Mouse (Mus musculus): Measurements from ENCODE around the gene Nlk. TPM values are rescaled to one million over a fixed set of nuclear protein-coding genes. Genes with fewer than 3 reads are reported as not detected.
"Not testable (repeated sequence)": the region's sequence is repeated elsewhere in the genome, so short reads cannot be mapped to it uniquely, and the experiment has no call there.

The Nlk gene
- total and polyA plus RNA-seq, 3 experiments = 14.8 to 22.4 (median 20.4) TPM

DNA sequence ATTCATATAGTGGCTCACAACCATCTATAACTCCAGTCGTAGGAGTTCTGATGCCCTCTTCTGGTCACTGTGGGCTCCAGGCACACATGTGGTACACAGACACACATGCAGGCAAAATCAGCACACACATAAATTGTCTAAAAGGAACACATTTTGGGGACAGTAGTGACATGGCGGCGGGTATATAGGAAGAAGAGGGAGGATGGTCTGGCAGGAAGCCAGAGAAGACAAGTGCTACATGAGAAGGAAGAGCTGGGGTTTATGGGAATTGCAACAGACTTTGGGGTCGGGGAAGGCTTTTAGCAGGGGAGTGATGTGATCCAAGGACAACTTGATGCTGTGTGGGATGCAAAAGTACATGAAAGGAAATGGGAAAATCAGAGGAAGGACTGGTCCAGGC, 162.7 kb downstream of the Nlk start:
- Histone ChIP-seq H3K4me1 (ENCODE audit: control insufficient read depth in 1 of 2, insufficient read depth in 2 of 2) (peaks cover 17 to 42% of the 10 kb centered on the region in 2 experiments), H3K4me2 (ENCODE audit: insufficient read depth, low read depth, poor library complexity, severe bottlenecking) (peak overlapping the region; percentile 96), H3K27me3 (replicated peaks) (no peaks in the 10 kb centered on the region), H3K4me3 (replicated peaks in 1 of 3; ENCODE audit: low read depth in 2 of 3, low read length in 2 of 3, poor library complexity in 1 of 3) (peak overlapping the region; percentile 70 to 79 (median 72)), H3K27ac (ENCODE audit: insufficient read depth, low read depth) (no peak overlapping the region), H3K36me3 (replicated peaks in 1 of 2; ENCODE audit: control insufficient read depth in 1 of 2, insufficient read depth in 1 of 2, low read length in 1 of 2) (peaks cover 25 to 51% of the 10 kb centered on the region in 2 experiments), H3K9ac (ENCODE audit: insufficient read depth, low read depth) (peak overlapping the region; percentile 64), H3K9me3 (replicated peaks; ENCODE audit: low read length) (no peaks in the 10 kb centered on the region), H3K79me2 (replicated peaks; ENCODE audit: control insufficient read depth, extremely low read depth, insufficient read depth, poor library complexity, severe bottlenecking) (peaks cover 82% of the 10 kb centered on the region)
- dilution Hi-C loops (cut with MboI; ENCODE audit: extremely low pct_ligation_motif_present, extremely low pct_unique_long_range_greater_than_20kb, low sequenced_read_pairs) (no loop called here), in situ Hi-C loops (cut with MboI; ENCODE audit: low pct_ligation_motif_present, low pct_unique_long_range_greater_than_20kb, low sequenced_read_pairs) (no loop called here)
- DNase-seq (ENCODE audit: extremely low read depth) = no peak
- TF ChIP-seq MYC (IDR thresholded peaks at IDR 0.05; ENCODE audit: low read depth, low read length) (0 out of 2 replicates have a peak, but pooled peaks have one; percentile 29), CTCF (conservative IDR thresholded peaks at IDR 0.05 in 1 of 2, IDR thresholded peaks at IDR 0.05 in 1 of 2; ENCODE audit: low read depth in 2 of 2, low read length in 2 of 2) (peak in 1 of 2 experiments; percentile 43; a peak in 2 of 4 replicates), MXI1 (IDR thresholded peaks at IDR 0.05; ENCODE audit: low read depth, low read length) (0 out of 2 replicates have a peak, but pooled peaks have one; percentile 44), MAZ (IDR thresholded peaks at IDR 0.05; ENCODE audit: low read depth, low read length) (no peak)

DNA sequence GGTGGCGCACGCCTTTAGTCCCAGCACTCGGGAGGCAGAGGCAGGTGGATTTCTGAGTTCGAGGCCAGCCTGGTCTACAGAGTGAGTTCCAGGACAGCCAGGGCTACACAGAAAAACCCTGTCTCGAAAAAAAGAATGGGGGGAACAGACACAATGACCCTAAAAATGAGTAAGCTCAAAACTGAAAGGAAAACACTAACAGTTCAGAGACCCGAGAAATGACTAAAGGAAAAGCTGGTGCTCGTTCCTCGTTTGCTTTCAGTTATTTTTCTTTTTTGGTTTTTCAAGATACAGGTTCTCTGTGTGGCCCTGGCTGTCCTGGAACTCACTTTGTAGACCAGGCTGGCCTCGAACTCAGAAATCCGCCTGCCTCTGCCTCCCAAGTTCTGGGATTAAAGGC, 165.7 kb downstream of the Nlk start:
- peak; percentile 62; the same call in 1 of the 2 replicates for TF ChIP-seq RCOR1 (conservative IDR thresholded peaks at IDR 0.05; ENCODE audit: low read depth, low read length)
- peak; percentile 69 for TF ChIP-seq EP300 (IDR thresholded peaks at IDR 0.05; ENCODE audit: low read length)
- TF ChIP-seq JUN (IDR thresholded peaks at IDR 0.05; ENCODE audit: insufficient read depth, low read depth, low read length) = peak; percentile 59; the same call in 1 of the 2 replicates
- TF ChIP-seq JUND (conservative IDR thresholded peaks at IDR 0.05; ENCODE audit: low read depth, low read length) = peak; percentile 61
- TF ChIP-seq ZNF384 (IDR thresholded peaks at IDR 0.05; ENCODE audit: low read depth, low read length) = peak; percentile 28; the same call in 1 of the 2 replicates
- TF ChIP-seq IRF4 (IDR thresholded peaks at IDR 0.05; ENCODE audit: low read depth, low read length) = peak; percentile 72
- TF ChIP-seq SIN3A (IDR thresholded peaks at IDR 0.05; ENCODE audit: low read length) = peak; percentile 37; the same call in 1 of the 2 replicates
- Histone ChIP-seq H3K4me2 (ENCODE audit: insufficient read depth, low read depth, poor library complexity, severe bottlenecking) (peak overlapping the region; percentile 11; the same call in 1 of the 2 replicates), H3K4me1 (ENCODE audit: control insufficient read depth in 1 of 2, insufficient read depth in 2 of 2) (peaks cover 11 to 32% of the 10 kb centered on the region in 2 experiments), H3K79me2 (replicated peaks; ENCODE audit: control insufficient read depth, extremely low read depth, insufficient read depth, poor library complexity, severe bottlenecking) (peaks cover 57% of the 10 kb centered on the region), H3K36me3 (replicated peaks in 1 of 2; ENCODE audit: control insufficient read depth in 1 of 2, insufficient read depth in 1 of 2, low read length in 1 of 2) (peaks cover 42 to 67% of the 10 kb centered on the region in 2 experiments), H3K9ac (ENCODE audit: insufficient read depth, low read depth) (0 out of 2 replicates have a peak overlapping the region, but pooled peaks have one; percentile 9)
- in situ Hi-C loops (cut with MboI; ENCODE audit: low pct_ligation_motif_present, low pct_unique_long_range_greater_than_20kb, low sequenced_read_pairs); DNase-seq (ENCODE audit: extremely low read depth); H3K27ac ChIP-seq (ENCODE audit: insufficient read depth, low read depth); dilution Hi-C loops (cut with MboI; ENCODE audit: extremely low pct_ligation_motif_present, extremely low pct_unique_long_range_greater_than_20kb, low sequenced_read_pairs); H3K9me3 ChIP-seq (replicated peaks; ENCODE audit: low read length); H3K27me3 ChIP-seq (replicated peaks); H3K4me3 ChIP-seq (replicated peaks in 1 of 3; ENCODE audit: low read depth in 2 of 3, low read length in 2 of 3, poor library complexity in 1 of 3): not testable (repeated sequence)

DNA sequence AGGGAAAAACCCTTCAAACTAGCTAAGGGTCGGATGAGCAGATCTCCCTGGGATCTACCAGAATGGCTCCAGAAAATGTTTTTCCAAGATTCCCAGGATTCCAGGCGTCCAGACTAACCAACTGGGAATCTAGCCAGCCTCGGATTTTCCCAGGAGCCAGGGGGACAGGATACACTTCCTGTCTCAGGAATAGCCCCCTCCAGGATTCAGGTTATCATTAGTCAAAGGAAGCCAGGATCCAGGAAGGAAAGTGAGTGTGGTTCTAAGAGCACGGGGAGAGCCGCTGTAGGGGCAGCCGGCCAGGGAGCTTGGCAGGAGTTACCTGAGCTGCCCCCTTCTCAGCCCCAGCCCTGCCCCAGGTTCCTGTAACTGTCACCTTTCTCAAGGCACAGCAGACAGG, 166.1 kb downstream of the Nlk start:
- H3K9ac ChIP-seq (ENCODE audit: insufficient read depth, low read depth) = no peak overlapping the region
- no peak overlapping the region for H3K27ac ChIP-seq (ENCODE audit: insufficient read depth, low read depth)
- H3K4me2 ChIP-seq (ENCODE audit: insufficient read depth, low read depth, poor library complexity, severe bottlenecking) = no peak overlapping the region
- no peak for DNase-seq (ENCODE audit: extremely low read depth)
- peaks cover 11 to 32% of the 10 kb centered on the region in 2 experiments for H3K4me1 ChIP-seq (ENCODE audit: control insufficient read depth in 1 of 2, insufficient read depth in 2 of 2)
- no peaks in the 10 kb centered on the region for H3K27me3 ChIP-seq (replicated peaks)
- in situ Hi-C loops (cut with MboI; ENCODE audit: low pct_ligation_motif_present, low pct_unique_long_range_greater_than_20kb, low sequenced_read_pairs) = no loop called here
- H3K9me3 ChIP-seq (replicated peaks; ENCODE audit: low read length) = no peaks in the 10 kb centered on the region
- H3K36me3 ChIP-seq (replicated peaks in 1 of 2; ENCODE audit: control insufficient read depth in 1 of 2, insufficient read depth in 1 of 2, low read length in 1 of 2) = peaks cover 47 to 72% of the 10 kb centered on the region in 2 experiments
- peaks cover 55% of the 10 kb centered on the region for H3K79me2 ChIP-seq (replicated peaks; ENCODE audit: control insufficient read depth, extremely low read depth, insufficient read depth, poor library complexity, severe bottlenecking)
- H3K4me3 ChIP-seq (replicated peaks in 1 of 3; ENCODE audit: low read depth in 2 of 3, low read length in 2 of 3, poor library complexity in 1 of 3) = no peak overlapping the region
- dilution Hi-C loops (cut with MboI; ENCODE audit: extremely low pct_ligation_motif_present, extremely low pct_unique_long_range_greater_than_20kb, low sequenced_read_pairs) = no loop called here
- TF ChIP-seq NRF1 (IDR thresholded peaks at IDR 0.05; ENCODE audit: low read depth, low read length) = no peak
- no peak for TF ChIP-seq BHLHE40 (IDR thresholded peaks at IDR 0.05; ENCODE audit: low read depth, low read length)
- no peak for TF ChIP-seq JUN (IDR thresholded peaks at IDR 0.05; ENCODE audit: insufficient read depth, low read depth, low read length)
- TF ChIP-seq CHD2 (IDR thresholded peaks at IDR 0.05; ENCODE audit: low read length) = no peak
- no peak for TF ChIP-seq MYC (IDR thresholded peaks at IDR 0.05; ENCODE audit: low read depth, low read length)
- no peak for TF ChIP-seq HCFC1 (IDR thresholded peaks at IDR 0.05; ENCODE audit: low read depth, low read length)
- TF ChIP-seq ETS1 (conservative IDR thresholded peaks at IDR 0.05; ENCODE audit: low read depth, low read length) = no peak
- no peak for TF ChIP-seq JUND (conservative IDR thresholded peaks at IDR 0.05; ENCODE audit: low read depth, low read length)
- TF ChIP-seq MAX (IDR thresholded peaks at IDR 0.05; ENCODE audit: low read length) = no peak
- TF ChIP-seq ELF1 (IDR thresholded peaks at IDR 0.05; ENCODE audit: low read depth, low read length) = no peak
- no peak for TF ChIP-seq IRF4 (IDR thresholded peaks at IDR 0.05; ENCODE audit: low read depth, low read length)
- TF ChIP-seq SIN3A (IDR thresholded peaks at IDR 0.05; ENCODE audit: low read length) = no peak
- no peak for TF ChIP-seq MAZ (IDR thresholded peaks at IDR 0.05; ENCODE audit: low read depth, low read length)
- TF ChIP-seq ZMIZ1 (IDR thresholded peaks at IDR 0.05; ENCODE audit: low read depth, low read length) = no peak
- no peak for TF ChIP-seq GABPA (IDR thresholded peaks at IDR 0.05; ENCODE audit: insufficient replicate concordance, low read depth, low read length)
- no peak for TF ChIP-seq TCF12 (IDR thresholded peaks at IDR 0.05; ENCODE audit: low read depth, low read length)
- no peak for TF ChIP-seq UBTF (IDR thresholded peaks at IDR 0.05; ENCODE audit: low read depth, low read length)
- TF ChIP-seq E2F4 (IDR thresholded peaks at IDR 0.05; ENCODE audit: insufficient replicate concordance, low read depth, low read length) = no peak
- no peak for TF ChIP-seq MEF2A (IDR thresholded peaks at IDR 0.05; ENCODE audit: borderline replicate concordance, low read depth, low read length)
